Mouse (Mus musculus) liver, embryonic 16.5 days (tissue): Measurements from ENCODE around the gene Hal. TPM values are rescaled to one million over a fixed set of nuclear protein-coding genes. Genes with fewer than 3 reads are reported as not detected.

Experiments
- ATAC-seq: fragments of 200-750 bp; cut with Nextera tagmentation; 2 replicates; pipeline ENCODE4 v1.8.0; 2017; ENCODE audit warnings: low read depth, mild to moderate bottlenecking, moderate number of reproducible peaks, moderate library complexity
- H3K27ac ChIP-seq: fragments of 300-500 bp; sonication (generic); 2 replicates; pipeline ENCODE4 v1.5.1; 2014; ENCODE audit warnings: mild to moderate bottlenecking, low read length
- H3K27me3 ChIP-seq: fragments of 300-500 bp; sonication (generic); 2 replicates; pipeline ENCODE4 v1.6.1; 2014; ENCODE audit warnings: low read depth, low read length, mixed read lengths; ENCODE audit not compliant: control insufficient read depth, insufficient read depth
- H3K36me3 ChIP-seq: fragments of 300-500 bp; sonication (generic); 2 replicates; pipeline ENCODE4 v1.6.1; 2014; ENCODE audit warnings: mild to moderate bottlenecking; ENCODE audit not compliant: control insufficient read depth, insufficient read depth
- H3K4me1 ChIP-seq: fragments of 300-500 bp; sonication (generic); 2 replicates; pipeline ENCODE4 v1.6.1; 2014; ENCODE audit warnings: low read depth, low read length, mixed read lengths; ENCODE audit not compliant: control insufficient read depth
- H3K4me2 ChIP-seq: fragments of 300-500 bp; sonication (generic); 2 replicates; pipeline ENCODE4 v1.6.1; 2014; ENCODE audit warnings: low read depth, low read length, mixed read lengths
- H3K4me3 ChIP-seq: fragments of 300-500 bp; sonication (generic); 2 replicates; pipeline ENCODE4 v1.5.1; 2014; ENCODE audit warnings: low read depth, mild to moderate bottlenecking, low read length
- H3K9ac ChIP-seq: fragments of 300-500 bp; sonication (generic); 2 replicates; pipeline ENCODE4 v1.6.1; 2014; ENCODE audit warnings: low read depth, low read length
- H3K9me3 ChIP-seq: fragments of 300-500 bp; sonication (generic); replicated peaks from 2 replicates; pipeline ENCODE4 v1.6.1; 2016; ENCODE audit warnings: low read length; ENCODE audit not compliant: control insufficient read depth
- WGBS: fragments of 180-500 bp; shearing (Covaris S2); extraction: QIAGEN DNeasy Blood & Tissue Kit; methylation state at CpG from one replicate; pipeline ENCODE4 v1.1.7; 2014; ENCODE audit not compliant: insufficient replicate concordance; 5-methylcytosine and 5-hydroxymethylcytosine counted together
- polyA plus RNA-seq: library from polyadenylated mRNA; unstranded; fragments of >200 nt; fragmentation: Nextera tagmentation; extraction: Ambion mirVana; gene quantifications from 2 replicates; pipeline ENCODE4 v1.2.1, GENCODE M21; 2015

The Hal gene
- polyA plus RNA-seq, 1 experiment from 2014 or later = 10.0 TPM

GRCm38 (mm10) chr10:93567066-93567465, 78.5 kb downstream of the Hal start:
- no peaks in the 10 kb centered on the region for H3K36me3 ChIP-seq
- H3K27me3 ChIP-seq = no peaks in the 10 kb centered on the region
- no peak for ATAC-seq
- 74% methylated on average over 10 of the region's 10 CpGs for WGBS
- H3K9ac ChIP-seq = no peak overlapping the region
- no peak overlapping the region for H3K4me3 ChIP-seq
- H3K27ac ChIP-seq = no peak overlapping the region
- H3K9me3 ChIP-seq = no peaks in the 10 kb centered on the region
- H3K4me2 ChIP-seq = no peak overlapping the region
- no peaks in the 10 kb centered on the region for H3K4me1 ChIP-seq

- ATAC-seq = no peak
- Histone ChIP-seq H3K36me3 (no peaks in the 10 kb centered on the region), H3K4me3 (no peak overlapping the region), H3K9ac (no peak overlapping the region), H3K27me3 (no peaks in the 10 kb centered on the region), H3K9me3 (no peaks in the 10 kb centered on the region), H3K27ac (no peak overlapping the region), H3K4me1 (no peaks in the 10 kb centered on the region), H3K4me2 (no peak overlapping the region)
- 78% methylated on average over 11 of the region's 11 CpGs for WGBS
Measured at GRCm38 (mm10) chr10:93567841-93568566, 79.4 kb downstream of the Hal start.

- 63% methylated on average over 6 of the region's 6 CpGs for WGBS
- Histone ChIP-seq H3K27me3 (no peaks in the 10 kb centered on the region), H3K27ac (no peak overlapping the region), H3K4me3 (no peak overlapping the region), H3K36me3 (no peaks in the 10 kb centered on the region), H3K9me3 (no peaks in the 10 kb centered on the region), H3K4me2 (no peak overlapping the region), H3K9ac (no peak overlapping the region), H3K4me1 (no peaks in the 10 kb centered on the region)
- no peak for ATAC-seq
Measured at GRCm38 (mm10) chr10:93568671-93569070, 80.1 kb downstream of the Hal start.

Other genes starting within 250 kb of the Hal start
- gene Elk3, start 177.6 kb upstream of the Hal start, polyA plus RNA-seq = 4.6 and 5.1 TPM in 2 replicates
- 79.5 and 80.1 TPM in 2 replicates for gene Lta4h, start 35.4 kb upstream of the Hal start, polyA plus RNA-seq
- gene Amdhd1, start 51.3 kb downstream of the Hal start, polyA plus RNA-seq = 22.6 and 23.3 TPM in 2 replicates
- gene Ccdc38, start 51.9 kb downstream of the Hal start, polyA plus RNA-seq = 0.04 and 0.11 TPM in 2 replicates
- gene Snrpf, start 100.9 kb downstream of the Hal start, polyA plus RNA-seq = 41.3 and 53.2 TPM in 2 replicates
- gene Ntn4, start 151.9 kb downstream of the Hal start, polyA plus RNA-seq = 0.22 and 0.23 TPM in 2 replicates